Comparison of ENCODE assay signal across 16 mouse cellular contexts in genomic region chr9:30742471-30743098, GRCm38 (mm10).
DNase-seq lines count a peak whose midpoint lies in the region; ATAC-seq lines count a peak whose summit lies in the region.
"Had no signal": no experiment of that assay in that cellular context is flagged by ENCODE, and none has a peak within 500 bp of the region (broad histone marks: within the 10 kb centered on the region; RNA-seq: fewer than 3 reads in every experiment).

No protein-coding gene starts in this region.

- H3K27me3 ChIP-seq in kidney, embryonic 16.5 days (ENCODE audit: insufficient read depth, low read length), result no peaks in the 10 kb centered on the region
- H3K27me3 ChIP-seq in embryonic facial prominence, embryonic 12.5 days, result no peaks in the 10 kb centered on the region
- H3K27me3 ChIP-seq in limb, embryonic 10.5 days (ENCODE audit: low read depth, poor library complexity, severe bottlenecking), result no peaks in the 10 kb centered on the region
- H3K27me3 ChIP-seq in stomach, embryonic 15.5 days (replicated peaks), result no peaks in the 10 kb centered on the region
- H3K27me3 ChIP-seq: embryonic facial prominence, embryonic 15.5 days had no signal

- peaks cover 25% of the 10 kb centered on the region for H3K4me1 ChIP-seq in kidney, embryonic 16.5 days (ENCODE audit: insufficient read depth, low read length)
- peaks cover 43% of the 10 kb centered on the region for H3K4me1 ChIP-seq in embryonic facial prominence, embryonic 12.5 days
- peaks cover 55% of the 10 kb centered on the region for H3K4me1 ChIP-seq in limb, embryonic 10.5 days
- H3K4me1 ChIP-seq in stomach, embryonic 15.5 days, result no peaks in the 10 kb centered on the region

- no peak overlapping the region; the same call in 1 of the 2 replicates for H3K27ac ChIP-seq in kidney, embryonic 16.5 days (ENCODE audit: low read length)
- peak overlapping the region; percentile 83 for H3K27ac ChIP-seq in embryonic facial prominence, embryonic 12.5 days
- H3K27ac ChIP-seq in limb, embryonic 10.5 days, result peak overlapping the region; percentile 81
- H3K27ac ChIP-seq in stomach, embryonic 15.5 days, result peak overlapping the region; percentile 19; the same call in 1 of the 2 replicates
- H3K27ac ChIP-seq: embryonic facial prominence, embryonic 15.5 days; hindbrain, embryonic 14.5 days; liver, embryonic 14.5 days; midbrain, embryonic 10.5 days had no signal

- peak; percentile 90 for ATAC-seq in kidney, embryonic 16.5 days (ENCODE audit: low FRiP score, low TSS enrichment)
- peak; percentile 70 for ATAC-seq in embryonic facial prominence, embryonic 12.5 days (ENCODE audit: insufficient number of reproducible peaks, insufficient read depth, low FRiP score, low TSS enrichment)
- ATAC-seq in stomach, embryonic 15.5 days (ENCODE audit: insufficient read depth, low FRiP score, low read depth), result peak; percentile 85; the same call in 1 of the 2 replicates

- no peaks in the 10 kb centered on the region for H3K36me3 ChIP-seq in kidney, embryonic 16.5 days (ENCODE audit: insufficient read depth, low read length)
- H3K36me3 ChIP-seq in embryonic facial prominence, embryonic 12.5 days, result no peaks in the 10 kb centered on the region
- H3K36me3 ChIP-seq in limb, embryonic 10.5 days, result no peaks in the 10 kb centered on the region
- H3K36me3 ChIP-seq in stomach, embryonic 15.5 days, result no peaks in the 10 kb centered on the region
- H3K36me3 ChIP-seq: embryonic facial prominence, embryonic 15.5 days; midbrain, embryonic 10.5 days had no signal

- peak overlapping the region; percentile 13; the same call in 1 of the 2 replicates for H3K4me2 ChIP-seq in kidney, embryonic 16.5 days (replicated peaks; ENCODE audit: low read depth, low read length)
- peak overlapping the region; percentile 5; the same call in 1 of the 2 replicates for H3K4me2 ChIP-seq in embryonic facial prominence, embryonic 12.5 days (replicated peaks)
- no peak overlapping the region for H3K4me2 ChIP-seq in stomach, embryonic 15.5 days
- H3K4me2 ChIP-seq: embryonic facial prominence, embryonic 15.5 days; hindbrain, embryonic 14.5 days had no signal

- no peaks in the 10 kb centered on the region for H3K9me3 ChIP-seq in kidney, embryonic 16.5 days (ENCODE audit: low read length)
- no peaks in the 10 kb centered on the region for H3K9me3 ChIP-seq in embryonic facial prominence, embryonic 12.5 days
- 0 out of 2 replicates have a peak, but pooled peaks cover 3% of the 10 kb centered on the region for H3K9me3 ChIP-seq in limb, embryonic 10.5 days (replicated peaks)
- H3K9me3 ChIP-seq in stomach, embryonic 15.5 days, result no peaks in the 10 kb centered on the region
- H3K9me3 ChIP-seq: embryonic facial prominence, embryonic 15.5 days; midbrain, embryonic 10.5 days had no signal

- WGBS in kidney, embryonic 16.5 days, result 20% methylated on average over 8 of the region's 8 CpGs
- WGBS in embryonic facial prominence, embryonic 12.5 days, result 28% methylated on average over 8 of the region's 8 CpGs
- 27% methylated on average over 8 of the region's 8 CpGs for WGBS in limb, embryonic 10.5 days
- 21% methylated on average over 8 of the region's 8 CpGs for WGBS in stomach, embryonic 15.5 days

- H3K9ac ChIP-seq in kidney, embryonic 16.5 days (replicated peaks; ENCODE audit: low read length), result no peak overlapping the region
- H3K9ac ChIP-seq in embryonic facial prominence, embryonic 12.5 days, result no peak overlapping the region
- H3K9ac ChIP-seq in stomach, embryonic 15.5 days, result no peak overlapping the region
- H3K9ac ChIP-seq: embryonic facial prominence, embryonic 15.5 days; hindbrain, embryonic 14.5 days; liver, embryonic 14.5 days had no signal

- no peak overlapping the region for H3K4me3 ChIP-seq in kidney, embryonic 16.5 days (ENCODE audit: low read length)
- no peak overlapping the region for H3K4me3 ChIP-seq in embryonic facial prominence, embryonic 12.5 days
- peak overlapping the region; percentile 2; the same call in 1 of the 2 replicates for H3K4me3 ChIP-seq in limb, embryonic 10.5 days
- no peak overlapping the region for H3K4me3 ChIP-seq in stomach, embryonic 15.5 days (replicated peaks)
- H3K4me3 ChIP-seq: embryonic facial prominence, embryonic 15.5 days; midbrain, embryonic 10.5 days had no signal

- no peak for DNase-seq in kidney, adult 8-10 months
- DNase-seq in limb, embryonic 10.5 days (ENCODE audit: low spot score), result peak; percentile 55
- DNase-seq in Muller cell, postnatal 12 days (ENCODE audit: inconsistent ontology term), result no peak
- no peak for DNase-seq in adipocyte (ENCODE audit: low spot score)
- DNase-seq: cerebellum, postnatal 10 days; gastrocnemius, postnatal 14 days; kidney, postnatal 14 days; right cerebral cortex, adult 18-20 months; thymus, postnatal 14 days had no signal
